Mouse (Mus musculus): ENCODE measurements at regions not wholly inside any gene's neighbourhood (a gene's known extent, or its start where the extent isn't known, plus 50 kb on each side); places are given as distances from the start of the nearest gene placed in this dataset.

DNA sequence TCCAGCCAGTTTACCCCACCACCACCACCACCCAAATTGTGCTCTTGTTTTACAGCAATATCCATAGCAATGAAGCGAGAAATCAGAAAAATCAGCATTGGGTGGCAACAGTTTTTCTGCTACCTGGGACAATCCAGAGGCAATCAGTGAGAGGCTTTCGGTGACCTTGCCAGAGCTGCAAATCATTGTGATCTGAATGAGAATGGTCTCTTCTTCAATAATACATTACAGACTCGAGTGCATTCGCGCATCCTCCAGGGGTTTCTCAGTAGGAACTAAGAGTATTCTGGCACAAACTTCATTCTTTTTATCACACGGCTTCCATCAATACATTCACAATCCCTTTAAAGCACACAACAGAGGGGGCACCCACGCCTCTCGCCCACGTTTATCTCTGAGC lies 91.2 kb downstream of the Srek1 start:
- H3K4me1 ChIP-seq (ENCODE audit: insufficient read depth, low read length), result no peaks in the 10 kb centered on the region
- H3K4me2 ChIP-seq (replicated peaks; ENCODE audit: low read depth, low read length), result no peak overlapping the region
- no peak overlapping the region for H3K9ac ChIP-seq (replicated peaks; ENCODE audit: low read length)
- no peak for ATAC-seq (ENCODE audit: low FRiP score, low TSS enrichment)
- H3K27ac ChIP-seq (ENCODE audit: low read length), result no peak overlapping the region
- H3K4me3 ChIP-seq (ENCODE audit: low read length), result no peak overlapping the region
- WGBS, result 75% methylated on average over 9 of the region's 9 CpGs
- H3K36me3 ChIP-seq (ENCODE audit: insufficient read depth, low read length), result no peaks in the 10 kb centered on the region
- no peaks in the 10 kb centered on the region for H3K27me3 ChIP-seq (ENCODE audit: insufficient read depth, low read length)
- no peaks in the 10 kb centered on the region for H3K9me3 ChIP-seq (ENCODE audit: low read length)

- no peak overlapping the region for H3K4me2 ChIP-seq (replicated peaks; ENCODE audit: low read depth, low read length)
- H3K4me1 ChIP-seq (ENCODE audit: insufficient read depth, low read length), result no peaks in the 10 kb centered on the region
- H3K36me3 ChIP-seq (ENCODE audit: insufficient read depth, low read length), result no peaks in the 10 kb centered on the region
- no peak overlapping the region for H3K4me3 ChIP-seq (ENCODE audit: low read length)
- WGBS, result 85% methylated on average over 4 of the region's 4 CpGs
- no peaks in the 10 kb centered on the region for H3K27me3 ChIP-seq (ENCODE audit: insufficient read depth, low read length)
- no peaks in the 10 kb centered on the region for H3K9me3 ChIP-seq (ENCODE audit: low read length)
- no peak overlapping the region for H3K27ac ChIP-seq (ENCODE audit: low read length)
- no peak for ATAC-seq (ENCODE audit: low FRiP score, low TSS enrichment)
- H3K9ac ChIP-seq (replicated peaks; ENCODE audit: low read length), result no peak overlapping the region
These were observed 93.7 kb downstream of the Srek1 start for GRCm38 (mm10) chr13:103680740-103681139.

DNA sequence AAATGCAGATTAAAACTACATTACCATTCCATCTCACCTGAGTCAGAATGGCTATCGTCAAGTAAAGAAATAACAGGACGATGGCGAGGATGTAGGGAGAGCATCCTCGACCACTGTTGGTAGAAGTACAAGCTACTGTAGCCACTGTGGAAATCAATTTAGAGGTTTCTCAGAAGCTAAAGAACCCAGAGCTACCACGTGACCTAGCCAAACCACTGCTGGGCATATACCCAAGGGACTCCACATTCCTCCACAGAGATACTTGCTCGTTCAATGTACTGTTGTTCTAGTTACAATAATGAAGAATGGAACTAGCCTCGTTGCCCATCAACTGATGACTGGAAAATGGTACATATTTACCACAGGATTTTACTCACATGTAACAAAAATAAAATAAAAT lies 94.4 kb downstream of the Srek1 start:
- H3K27me3 ChIP-seq (ENCODE audit: insufficient read depth, low read length), result no peaks in the 10 kb centered on the region
- no peaks in the 10 kb centered on the region for H3K4me1 ChIP-seq (ENCODE audit: insufficient read depth, low read length)
- H3K27ac ChIP-seq (ENCODE audit: low read length), result no peak overlapping the region
- no peak overlapping the region for H3K9ac ChIP-seq (replicated peaks; ENCODE audit: low read length)
- no peak overlapping the region for H3K4me3 ChIP-seq (ENCODE audit: low read length)
- H3K4me2 ChIP-seq (replicated peaks; ENCODE audit: low read depth, low read length), result no peak overlapping the region
- 86% methylated on average over 7 of the region's 7 CpGs for WGBS
- H3K9me3 ChIP-seq (ENCODE audit: low read length), result no peaks in the 10 kb centered on the region
- no peaks in the 10 kb centered on the region for H3K36me3 ChIP-seq (ENCODE audit: insufficient read depth, low read length)
- ATAC-seq (ENCODE audit: low FRiP score, low TSS enrichment), result no peak

DNA sequence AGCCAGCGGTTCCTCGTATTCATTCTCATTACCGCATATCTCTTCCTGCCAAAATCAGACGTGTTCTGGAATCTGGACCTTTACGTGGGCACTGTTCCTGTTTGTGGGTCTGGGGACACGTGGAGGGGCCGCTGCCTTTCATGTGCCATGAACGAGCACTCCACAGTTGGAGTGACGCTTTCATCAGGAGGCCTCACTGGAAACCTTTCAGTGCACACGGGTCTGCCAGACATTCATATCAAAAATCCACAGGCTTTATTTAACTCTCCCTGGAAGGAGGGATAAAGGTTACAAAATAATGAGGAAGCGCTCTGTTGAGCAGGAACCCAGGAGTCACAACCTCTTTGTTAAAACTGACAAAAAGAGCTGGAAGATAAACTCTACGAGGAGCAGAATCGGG lies 97.6 kb downstream of the Srek1 start:
- Histone ChIP-seq H3K9ac (replicated peaks; ENCODE audit: low read length) (no peak overlapping the region), H3K4me3 (ENCODE audit: low read length) (no peak overlapping the region), H3K27ac (ENCODE audit: low read length) (no peak overlapping the region), H3K4me1 (ENCODE audit: insufficient read depth, low read length) (no peaks in the 10 kb centered on the region), H3K27me3 (ENCODE audit: insufficient read depth, low read length) (no peaks in the 10 kb centered on the region), H3K4me2 (replicated peaks; ENCODE audit: low read depth, low read length) (no peak overlapping the region), H3K36me3 (ENCODE audit: insufficient read depth, low read length) (no peaks in the 10 kb centered on the region), H3K9me3 (ENCODE audit: low read length) (no peaks in the 10 kb centered on the region)
- 69% methylated on average over 13 of the region's 13 CpGs for WGBS
- ATAC-seq (ENCODE audit: low FRiP score, low TSS enrichment), result no peak

DNA sequence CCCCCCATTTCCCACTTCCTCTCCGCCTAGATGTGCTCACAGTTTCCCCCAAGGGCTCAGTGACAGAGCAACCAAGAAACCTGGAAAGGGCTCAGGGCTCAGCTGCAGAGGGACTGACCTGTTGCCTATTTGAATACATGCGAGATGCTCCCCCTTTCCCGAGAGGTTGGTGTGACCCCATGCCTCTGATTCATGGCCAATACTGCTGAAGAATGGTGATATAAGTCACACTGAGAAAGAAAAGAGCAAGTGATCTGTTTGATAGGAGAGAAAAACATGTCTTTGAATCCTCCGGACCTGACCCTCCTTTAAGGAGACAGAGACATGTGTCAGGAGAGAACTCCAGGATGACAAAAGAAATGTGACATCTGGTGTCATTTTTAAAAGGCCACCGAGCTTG lies 98.2 kb downstream of the Srek1 start:
- Histone ChIP-seq H3K4me3 (ENCODE audit: low read length) (no peak overlapping the region), H3K9me3 (ENCODE audit: low read length) (no peaks in the 10 kb centered on the region), H3K4me2 (replicated peaks; ENCODE audit: low read depth, low read length) (no peak overlapping the region), H3K36me3 (ENCODE audit: insufficient read depth, low read length) (no peaks in the 10 kb centered on the region), H3K9ac (replicated peaks; ENCODE audit: low read length) (no peak overlapping the region), H3K27me3 (ENCODE audit: insufficient read depth, low read length) (no peaks in the 10 kb centered on the region), H3K27ac (ENCODE audit: low read length) (no peak overlapping the region), H3K4me1 (ENCODE audit: insufficient read depth, low read length) (no peaks in the 10 kb centered on the region)
- WGBS, result 78% methylated on average over 5 of the region's 5 CpGs
- ATAC-seq (ENCODE audit: low FRiP score, low TSS enrichment), result no peak

- Histone ChIP-seq H3K9me3 (ENCODE audit: low read length) (no peaks in the 10 kb centered on the region), H3K27ac (ENCODE audit: low read length) (no peak overlapping the region), H3K36me3 (ENCODE audit: insufficient read depth, low read length) (no peaks in the 10 kb centered on the region), H3K9ac (replicated peaks; ENCODE audit: low read length) (no peak overlapping the region), H3K4me1 (ENCODE audit: insufficient read depth, low read length) (no peaks in the 10 kb centered on the region), H3K27me3 (ENCODE audit: insufficient read depth, low read length) (no peaks in the 10 kb centered on the region), H3K4me2 (replicated peaks; ENCODE audit: low read depth, low read length) (no peak overlapping the region), H3K4me3 (ENCODE audit: low read length) (no peak overlapping the region)
- ATAC-seq (ENCODE audit: low FRiP score, low TSS enrichment), result no peak
These were observed 103.8 kb downstream of the Srek1 start for GRCm38 (mm10) chr13:103670611-103671010.

- ATAC-seq (ENCODE audit: low FRiP score, low TSS enrichment), result no peak
- H3K27ac ChIP-seq (ENCODE audit: low read length), result no peak overlapping the region
- 92% methylated on average over 4 of the region's 4 CpGs for WGBS
- H3K36me3 ChIP-seq (ENCODE audit: insufficient read depth, low read length), result no peaks in the 10 kb centered on the region
- H3K9me3 ChIP-seq (ENCODE audit: low read length), result no peaks in the 10 kb centered on the region
- no peak overlapping the region for H3K4me3 ChIP-seq (ENCODE audit: low read length)
- no peak overlapping the region for H3K4me2 ChIP-seq (replicated peaks; ENCODE audit: low read depth, low read length)
- H3K9ac ChIP-seq (replicated peaks; ENCODE audit: low read length), result no peak overlapping the region
- H3K4me1 ChIP-seq (ENCODE audit: insufficient read depth, low read length), result no peaks in the 10 kb centered on the region
- no peaks in the 10 kb centered on the region for H3K27me3 ChIP-seq (ENCODE audit: insufficient read depth, low read length)
These were observed 104.6 kb downstream of the Srek1 start for GRCm38 (mm10) chr13:103669856-103670255.

GRCm38 (mm10) chr13:103667749-103668148 lies 106.7 kb downstream of the Srek1 start:
- Histone ChIP-seq H3K4me2 (replicated peaks; ENCODE audit: low read depth, low read length) (no peak overlapping the region), H3K27ac (ENCODE audit: low read length) (no peak overlapping the region), H3K4me1 (ENCODE audit: insufficient read depth, low read length) (no peaks in the 10 kb centered on the region), H3K9me3 (ENCODE audit: low read length) (no peaks in the 10 kb centered on the region), H3K4me3 (ENCODE audit: low read length) (no peak overlapping the region), H3K9ac (replicated peaks; ENCODE audit: low read length) (no peak overlapping the region), H3K27me3 (ENCODE audit: insufficient read depth, low read length) (no peaks in the 10 kb centered on the region), H3K36me3 (ENCODE audit: insufficient read depth, low read length) (no peaks in the 10 kb centered on the region)
- 90% methylated on average over 2 of the region's 2 CpGs for whole genome bisulfite sequencing
- no peak for ATAC-seq (ENCODE audit: low FRiP score, low TSS enrichment)

DNA sequence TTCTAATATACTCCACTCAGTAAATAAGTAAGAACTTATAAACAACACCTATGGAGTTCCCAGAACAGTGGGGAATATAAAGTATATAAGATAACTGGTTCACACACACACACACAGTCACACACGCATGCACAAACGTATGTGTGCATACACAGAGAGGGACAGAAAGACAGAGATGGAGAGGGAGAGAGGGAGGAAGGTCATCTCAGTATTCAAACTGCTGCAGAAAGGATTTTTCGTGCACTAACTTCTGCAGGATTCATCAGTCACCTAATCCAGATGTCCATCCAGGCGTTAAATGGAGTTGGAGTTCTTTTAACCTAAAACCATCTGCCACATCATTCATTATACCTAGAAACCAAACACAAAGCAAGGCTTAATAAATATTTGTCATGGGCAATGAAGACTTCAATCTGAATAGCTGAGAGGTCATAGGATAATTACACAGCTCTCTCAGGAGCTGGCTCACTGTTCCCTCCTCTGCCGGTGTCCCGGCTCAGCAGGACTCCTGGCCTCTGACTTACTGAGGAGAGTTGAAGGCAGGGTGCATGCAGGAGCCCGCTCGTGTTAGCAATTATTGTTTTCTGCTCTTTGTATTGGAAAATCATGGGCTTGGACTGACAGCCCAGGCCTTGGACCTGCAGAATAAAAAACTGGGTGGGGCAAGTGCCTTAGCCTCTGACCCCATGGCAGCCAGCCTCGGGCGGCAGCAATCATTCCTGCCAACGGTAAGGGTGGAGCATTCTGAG lies 114.0 kb downstream of the Srek1 start:
- Histone ChIP-seq H3K4me3 (ENCODE audit: low read length) (no peak overlapping the region), H3K36me3 (ENCODE audit: insufficient read depth, low read length) (no peaks in the 10 kb centered on the region), H3K4me2 (replicated peaks; ENCODE audit: low read depth, low read length) (no peak overlapping the region), H3K27ac (ENCODE audit: low read length) (no peak overlapping the region), H3K9ac (replicated peaks; ENCODE audit: low read length) (no peak overlapping the region), H3K9me3 (ENCODE audit: low read length) (no peaks in the 10 kb centered on the region), H3K4me1 (ENCODE audit: insufficient read depth, low read length) (peaks cover 8% of the 10 kb centered on the region), H3K27me3 (ENCODE audit: insufficient read depth, low read length) (0 out of 2 replicates have a peak, but pooled peaks cover 3% of the 10 kb centered on the region)
- 17% methylated on average over 11 of the region's 11 CpGs for WGBS
- peak; percentile 82 for ATAC-seq (ENCODE audit: low FRiP score, low TSS enrichment)

GRCm38 (mm10) chr13:103655966-103656365 lies 118.4 kb downstream of the Srek1 start:
- no peak overlapping the region for H3K4me2 ChIP-seq (replicated peaks; ENCODE audit: low read depth, low read length)
- 97% methylated on average over 2 of the region's 2 CpGs for WGBS

More at GRCm38 (mm10) chr13:103655966-103656365, 118.4 kb downstream of the Srek1 start:
- Histone ChIP-seq H3K27ac (ENCODE audit: low read length) (no peak overlapping the region), H3K4me3 (ENCODE audit: low read length) (no peak overlapping the region), H3K9ac (replicated peaks; ENCODE audit: low read length) (no peak overlapping the region), H3K9me3 (ENCODE audit: low read length) (no peaks in the 10 kb centered on the region), H3K27me3 (ENCODE audit: insufficient read depth, low read length) (0 out of 2 replicates have a peak, but pooled peaks cover 3% of the 10 kb centered on the region), H3K4me1 (ENCODE audit: insufficient read depth, low read length) (peaks cover 5% of the 10 kb centered on the region), H3K36me3 (ENCODE audit: insufficient read depth, low read length) (no peaks in the 10 kb centered on the region)
- no peak for ATAC-seq (ENCODE audit: low FRiP score, low TSS enrichment)

Data from kidney, embryonic 16.5 days (tissue).